ENCODE assay signal across 8 mouse cellular contexts in the genomic region with DNA sequence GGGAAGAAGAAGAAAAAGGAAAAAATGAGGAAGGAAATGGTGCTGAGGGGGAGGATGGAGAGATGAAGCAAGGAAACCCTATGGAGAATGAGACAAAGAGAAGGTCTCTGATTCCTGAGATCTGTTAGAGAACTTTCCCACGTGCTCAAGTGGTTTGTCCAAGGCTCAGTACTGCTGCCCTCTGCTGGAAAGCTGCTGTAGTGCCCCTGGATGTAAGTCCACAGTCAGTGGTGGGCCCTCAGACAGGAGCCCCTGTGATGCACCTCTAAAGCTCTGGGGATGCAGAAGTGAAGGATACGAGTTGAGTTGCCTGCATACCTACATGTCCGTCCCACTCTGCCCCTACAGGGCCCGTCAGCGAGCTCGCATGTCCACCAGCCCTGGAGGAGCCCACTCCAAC. TPM values are rescaled to one million over a fixed set of nuclear protein-coding genes. Genes with fewer than 3 reads are reported as not detected.
A peak's percentile ranks its signal among the peaks of the same experiment; 100 is the strongest.
DNase-seq lines count a peak whose midpoint lies in the region; ATAC-seq and TF ChIP-seq lines count a peak whose summit lies in the region.
"Had no signal": no experiment of that assay in that cellular context is flagged by ENCODE, and none has a peak within 500 bp of the region (broad histone marks: within the 10 kb centered on the region; RNA-seq: fewer than 3 reads in every experiment).

No protein-coding gene starts in this region.

- peak overlapping the region; percentile 20; the same call in 1 of the 2 replicates for H3K4me3 ChIP-seq in E14TG2a.4 (replicated peaks; ENCODE audit: low read length)

- TF ChIP-seq CTCF in E14TG2a.4 (conservative IDR thresholded peaks at IDR 0.05; ENCODE audit: low read length), result peak; percentile 60

- H3K27me3 ChIP-seq in E14TG2a.4 (ENCODE audit: insufficient read depth, low read length), result peaks cover 18% of the 10 kb centered on the region

- peaks cover 45% of the 10 kb centered on the region for H3K4me1 ChIP-seq in E14TG2a.4 (replicated peaks; ENCODE audit: low read depth, low read length)

- no peaks in the 10 kb centered on the region for H3K36me3 ChIP-seq in E14TG2a.4 (ENCODE audit: insufficient read depth, low read length)

- peak; percentile 52 for DNase-seq in WW6 (ENCODE audit: low read depth, low spot score)
- peak; percentile 67 for DNase-seq in embryo, embryonic 9.5 days (ENCODE audit: extremely low spot score)
- DNase-seq in heart, postnatal 4 days, result peak; percentile 80
- DNase-seq in layer of hippocampus, postnatal 25 days (ENCODE audit: extremely low spot score in 1 of 2, low spot score in 1 of 2), result peak; percentile 40 to 79
- DNase-seq in spleen, adult 12 weeks (ENCODE audit: low spot score), result peak; percentile 35

- no peaks in the 10 kb centered on the region for H3K9me3 ChIP-seq in E14TG2a.4 (ENCODE audit: low read length)

- peak; percentile 79 for ATAC-seq in megakaryocyte-erythroid progenitor cell, adult 5-6 weeks (replicated peaks; ENCODE audit: low FRiP score, low TSS enrichment, poor library complexity, severe bottlenecking)

RNA-seq across cellular contexts. Expression of gene Arhgef18, which starts 5.5 kb away (rescaled TPM):
- total RNA-seq in heart, postnatal 4 days (2021), result 10 to 100 TPM; 17.3 to 19.8 TPM
- total RNA-seq in layer of hippocampus, postnatal 25 days (2021), result 10 to 100 TPM; 41.6 to 43.6 TPM
- 17.3 and 22.9 TPM in 2 replicates for total RNA-seq in megakaryocyte-erythroid progenitor cell, adult 5-6 weeks (2014; fragmentation: Nextera tagmentation)
- total RNA-seq in megakaryocyte-erythroid progenitor cell, adult 5-6 weeks (2017), result 10.3 and 14.1 TPM in 2 replicates

RNA-seq across cellular contexts. Expression of gene A430078G23Rik, which starts 34.1 kb away (rescaled TPM):
- total RNA-seq in heart, postnatal 4 days (2021), result under 1 TPM; 0.12 to 0.25 TPM
- total RNA-seq in layer of hippocampus, postnatal 25 days (2021), result not detected
- 19.9 and 22.7 TPM in 2 replicates for total RNA-seq in megakaryocyte-erythroid progenitor cell, adult 5-6 weeks (2014; fragmentation: Nextera tagmentation)
- total RNA-seq in megakaryocyte-erythroid progenitor cell, adult 5-6 weeks (2017), result 11.6 and 12.4 TPM in 2 replicates
- total RNA-seq: layer of hippocampus, adult 8-10 months had no signal

Comparison
In these comparisons a context has a peak if more than half of its experiments do, and no peak if none do; other contexts are left out.
1. Peak in every context shown above with its lines: DNase-seq, ATAC-seq and H3K4me3 ChIP-seq.
2. RNA of gene A430078G23Rik, which starts 34.1 kb away (total RNA-seq): 11.6 to 22.7 TPM in megakaryocyte-erythroid progenitor cell, adult 5-6 weeks; 0.12 to 0.25 TPM in heart, postnatal 4 days and not detected in layer of hippocampus, postnatal 25 days; every median in the first group is over 10 times any median in the second.